Mouse (Mus musculus) kidney, adult 2 months (tissue): Measurements from ENCODE around the gene Asap2.

Source experiments
- CTCF ChIP-seq: fragments of 200-500 bp; conservative IDR thresholded peaks from 2 replicates; pipeline ENCODE4 v1.5.1; 2011; ENCODE audit warnings: low read depth, mild to moderate bottlenecking, control low read depth, low read length, moderate library complexity, mixed read lengths; ENCODE audit not compliant: insufficient read depth, insufficient read length
- POLR2A ChIP-seq: fragments of 200-500 bp; IDR thresholded peaks from one replicate; pipeline ENCODE4 v1.6.1; 2011; ENCODE audit warnings: low read depth, low read length, control low read depth

DNA sequence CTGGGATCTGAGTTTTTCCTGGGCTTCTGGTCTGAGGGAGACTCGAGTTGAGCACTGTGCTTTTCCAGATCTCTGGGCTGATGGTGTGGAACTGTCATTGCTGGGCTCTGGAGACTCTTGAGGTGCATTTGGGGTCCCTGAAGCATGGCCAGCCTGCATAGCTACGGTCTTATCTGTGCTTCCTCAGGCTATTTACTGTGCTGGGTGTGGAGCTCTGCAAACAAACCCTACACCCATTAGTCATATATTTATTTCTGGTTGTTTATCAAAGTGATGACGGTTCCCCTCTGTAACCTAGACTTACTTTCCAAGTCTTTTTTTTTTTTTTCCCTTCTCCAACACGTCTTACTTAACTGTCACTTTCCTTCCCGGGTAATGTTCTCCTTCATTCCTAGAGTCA, 154.3 kb downstream of the Asap2 start:
- no peak for TF ChIP-seq CTCF
- TF ChIP-seq POLR2A, result no peak
